Mouse (Mus musculus) CH12.LX (cell line): Measurements from ENCODE around the gene Pheta1. TPM values are rescaled to one million over a fixed set of nuclear protein-coding genes. Genes with fewer than 3 reads are reported as not detected.
A peak's percentile ranks its signal among the peaks of the same experiment; 100 is the strongest.

Experiments used
- DNase-seq: peaks from one replicate; pipeline ENCODE4 v3.0.0-alpha.2; 2013; ENCODE audit errors: extremely low read depth
- H3K27ac ChIP-seq: 2 replicates; pipeline ENCODE4 v1.5.1; 2012; ENCODE audit warnings: low read depth, mild to moderate bottlenecking, control low read depth, moderate library complexity; ENCODE audit not compliant: insufficient read depth
- H3K27me3 ChIP-seq: replicated peaks from 2 replicates; pipeline ENCODE3; 2012; ENCODE audit warnings: inconsistent platforms
- H3K36me3 ChIP-seq, 2 experiments: replicated peaks in 1 of 2; 2 replicates each; pipeline versions ENCODE3 to v1.6.1; 2012; ENCODE audit warnings: inconsistent platforms in 1 of 2, low read length in 1 of 2, mild to moderate bottlenecking in 1 of 2, mixed read lengths in 1 of 2, moderate library complexity in 1 of 2; ENCODE audit not compliant: control insufficient read depth in 1 of 2, insufficient read depth in 1 of 2
- H3K4me1 ChIP-seq, 2 experiments: 2 replicates each; pipeline ENCODE4 v1.6.1; 2012; ENCODE audit warnings: inconsistent platforms in 1 of 2, moderate library complexity in 1 of 2; ENCODE audit not compliant: insufficient read depth in 2 of 2, control insufficient read depth in 1 of 2
- H3K4me2 ChIP-seq: 2 replicates; pipeline ENCODE4 v1.6.1; 2012; ENCODE audit warnings: low read depth, mild to moderate bottlenecking, control low read depth; ENCODE audit not compliant: poor library complexity, insufficient read depth, severe bottlenecking
- H3K4me3 ChIP-seq, 3 experiments: fragments of 150-350 bp in 1 of 3; sonication (generic) in 1 of 3; replicated peaks in 1 of 3; 2 replicates each; pipeline versions ENCODE3 to v1.5.1; 2011 to 2012; ENCODE audit warnings: low read depth in 2 of 3, low read length in 2 of 3, mild to moderate bottlenecking in 2 of 3, moderate library complexity in 2 of 3, control low read depth in 1 of 3, improper control_type of control experiment in 1 of 3, inconsistent platforms in 1 of 3, mixed read lengths in 1 of 3; ENCODE audit not compliant: poor library complexity in 1 of 3
- H3K79me2 ChIP-seq: replicated peaks from 2 replicates; pipeline ENCODE4 v1.6.1; 2012; ENCODE audit warnings: mild to moderate bottlenecking, moderate library complexity; ENCODE audit not compliant: control insufficient read depth, poor library complexity, insufficient read depth, severe bottlenecking; ENCODE audit errors: extremely low read depth
- H3K9ac ChIP-seq: 2 replicates; pipeline ENCODE4 v1.6.1; 2012; ENCODE audit warnings: low read depth, mild to moderate bottlenecking, control low read depth, moderate library complexity; ENCODE audit not compliant: insufficient read depth
- H3K9me3 ChIP-seq: replicated peaks from 2 replicates; pipeline ENCODE3; 2012; ENCODE audit warnings: low read length, inconsistent platforms, mixed read lengths
- BHLHE40 ChIP-seq: IDR thresholded peaks from 2 replicates; pipeline ENCODE4 v1.6.1; 2011; ENCODE audit warnings: mild to moderate bottlenecking, low read depth, low read length, improper control_type of control experiment
- CHD2 ChIP-seq: IDR thresholded peaks from 2 replicates; pipeline ENCODE4 v1.6.1; 2011; ENCODE audit warnings: low read length, improper control_type of control experiment
- CTCF ChIP-seq, 2 experiments: IDR thresholded peaks in 1 of 2; conservative IDR thresholded peaks in 1 of 2; 2 replicates each; pipeline ENCODE4 v1.5.1; 2011 to 2012; ENCODE audit warnings: low read depth in 2 of 2, low read length in 2 of 2, improper control_type of control experiment in 1 of 2, inconsistent platforms in 1 of 2, mild to moderate bottlenecking in 1 of 2, moderate library complexity in 1 of 2
- E2F4 ChIP-seq: IDR thresholded peaks from 2 replicates; pipeline ENCODE4 v1.6.1; 2011; ENCODE audit warnings: low read depth, low read length, improper control_type of control experiment; ENCODE audit not compliant: insufficient replicate concordance
- IRF4 ChIP-seq: IDR thresholded peaks from 2 replicates; pipeline ENCODE4 v1.6.1; 2014; ENCODE audit warnings: low read depth, mild to moderate bottlenecking, inconsistent platforms, low read length, improper control_type of control experiment
- JUND ChIP-seq: conservative IDR thresholded peaks from 2 replicates; pipeline ENCODE4 v1.6.1; 2011; ENCODE audit warnings: low read depth, low read length, improper control_type of control experiment
- KAT2A ChIP-seq: IDR thresholded peaks from 2 replicates; pipeline ENCODE4 v1.6.1; 2012; ENCODE audit warnings: low read length, improper control_type of control experiment, inconsistent platforms; ENCODE audit not compliant: insufficient replicate concordance
- MAX ChIP-seq: IDR thresholded peaks from 2 replicates; pipeline ENCODE4 v1.6.1; 2011; ENCODE audit warnings: low read length, improper control_type of control experiment
- MAZ ChIP-seq: IDR thresholded peaks from 2 replicates; pipeline ENCODE4 v1.6.1; 2012; ENCODE audit warnings: low read depth, mild to moderate bottlenecking, inconsistent platforms, low read length, improper control_type of control experiment, moderate library complexity
- MXI1 ChIP-seq: IDR thresholded peaks from 2 replicates; pipeline ENCODE4 v1.6.1; 2011; ENCODE audit warnings: mild to moderate bottlenecking, low read depth, low read length, improper control_type of control experiment
- MYC ChIP-seq: IDR thresholded peaks from 2 replicates; pipeline ENCODE4 v1.6.1; 2011; ENCODE audit warnings: low read depth, mild to moderate bottlenecking, improper control_type of control experiment, low read length
- RAD21 ChIP-seq: IDR thresholded peaks from 2 replicates; pipeline ENCODE4 v1.6.1; 2011; ENCODE audit warnings: low read depth, mild to moderate bottlenecking, low read length, improper control_type of control experiment, moderate library complexity
- RCOR1 ChIP-seq: conservative IDR thresholded peaks from 2 replicates; pipeline ENCODE4 v1.6.1; 2012; ENCODE audit warnings: low read depth, mild to moderate bottlenecking, inconsistent platforms, low read length, improper control_type of control experiment
- SIN3A ChIP-seq: IDR thresholded peaks from 2 replicates; pipeline ENCODE4 v1.6.1; 2012; ENCODE audit warnings: low read length, improper control_type of control experiment, inconsistent platforms
- SMC3 ChIP-seq: IDR thresholded peaks from 2 replicates; pipeline ENCODE4 v1.6.1; 2011; ENCODE audit warnings: low read depth, low read length, improper control_type of control experiment
- TCF12 ChIP-seq: IDR thresholded peaks from 2 replicates; pipeline ENCODE4 v1.6.1; 2014; ENCODE audit warnings: low read depth, mild to moderate bottlenecking, inconsistent platforms, low read length, improper control_type of control experiment
- UBTF ChIP-seq: IDR thresholded peaks from 2 replicates; pipeline ENCODE4 v1.6.1; 2012; ENCODE audit warnings: low read depth, mild to moderate bottlenecking, inconsistent platforms, low read length, improper control_type of control experiment, moderate library complexity
- USF1 ChIP-seq: IDR thresholded peaks from 2 replicates; pipeline ENCODE4 v1.6.1; 2014; ENCODE audit warnings: low read depth, mild to moderate bottlenecking, inconsistent platforms, low read length, improper control_type of control experiment
- USF2 ChIP-seq: conservative IDR thresholded peaks from 2 replicates; pipeline ENCODE4 v1.6.1; 2011; ENCODE audit warnings: low read depth, low read length, improper control_type of control experiment
- ZKSCAN1 ChIP-seq: IDR thresholded peaks from 2 replicates; pipeline ENCODE4 v1.6.1; 2012; ENCODE audit warnings: low read depth, inconsistent platforms, low read length, improper control_type of control experiment, borderline replicate concordance
- ZNF384 ChIP-seq: IDR thresholded peaks from 2 replicates; pipeline ENCODE4 v1.6.1; 2012; ENCODE audit warnings: low read depth, low read length, improper control_type of control experiment, inconsistent platforms
- dilution Hi-C: fragments of 300-500 bp; cut with MboI; formaldehyde crosslinking; loops from 2 replicates; pipeline ENCODE4 v1.14.3; 2020; ENCODE audit warnings: low sequenced_read_pairs; ENCODE audit not compliant: extremely low pct_unique_long_range_greater_than_20kb, extremely low pct_ligation_motif_present
- in situ Hi-C: fragments of 300-500 bp; cut with MboI; formaldehyde crosslinking; loops from 3 replicates; pipeline ENCODE4 v1.14.3; 2019; ENCODE audit warnings: low sequenced_read_pairs, low pct_ligation_motif_present, low pct_unique_long_range_greater_than_20kb, mixed read lengths
- polyA plus RNA-seq: library from polyadenylated mRNA; unstranded; fragments of >175 nt; gene quantifications from 2 replicates; pipeline ENCODE4 v1.2.1, GENCODE M21; 2012; ENCODE audit warnings: low read depth; ENCODE audit not compliant: insufficient read length
- total RNA-seq, 2 experiments: library from RNA; depleted of rRNA; stranded (reverse); fragments of 300-350 nt in 1 of 2; fragments of >200 nt in 1 of 2; gene quantifications; 2 replicates each; pipeline ENCODE4 v1.2.3; 2012 to 2014

The Pheta1 gene
- total and polyA plus RNA-seq, 3 experiments: 1.4 to 4.5 (median 2.0) TPM

DNA sequence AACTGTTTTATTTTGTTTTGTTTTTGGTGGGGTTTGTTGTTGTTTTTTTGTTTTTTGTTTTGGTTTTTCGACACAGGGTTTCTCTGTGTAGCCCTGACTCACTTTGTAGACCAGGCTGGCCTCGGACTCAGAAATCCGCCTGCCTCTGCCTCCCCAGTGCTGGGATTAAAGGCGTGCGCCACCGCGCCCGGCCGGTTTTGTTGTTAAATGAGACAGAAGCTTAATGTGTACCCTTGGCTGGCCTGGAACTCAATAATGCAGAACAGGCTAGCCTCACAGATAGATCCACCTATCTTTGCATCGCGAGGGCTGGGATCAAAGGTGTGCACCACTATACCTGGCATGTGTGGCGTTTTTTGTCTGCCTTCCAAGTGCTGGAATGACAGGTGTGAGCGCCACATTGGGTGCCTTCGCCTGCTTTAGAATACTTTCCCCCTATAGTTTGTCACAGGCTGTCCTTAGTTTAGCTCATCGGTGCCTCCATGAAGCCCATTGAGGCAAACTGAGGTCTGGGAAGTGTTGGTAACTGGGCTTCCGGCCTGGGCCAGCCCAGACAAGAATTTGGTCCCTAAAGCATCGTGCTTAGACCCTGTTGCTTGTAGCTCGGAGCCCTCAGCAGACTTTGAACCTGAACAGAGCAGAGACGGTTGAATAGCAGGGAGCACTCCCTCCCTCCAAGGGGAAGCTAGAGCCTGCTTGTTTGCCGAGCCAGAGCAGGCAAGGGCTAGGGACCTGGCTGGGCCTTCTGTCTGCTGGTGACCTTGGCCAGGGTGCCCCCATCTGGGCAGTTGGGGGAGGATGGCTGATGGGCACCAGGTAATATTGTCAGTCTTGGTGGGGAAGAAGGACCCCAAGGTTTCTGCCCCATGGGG is 930 bp downstream of the Pheta1 start:
- H3K4me1 ChIP-seq: peaks cover 14 to 39% of the 10 kb centered on the region in 2 experiments
- no peaks in the 10 kb centered on the region for H3K79me2 ChIP-seq
- H3K4me3 ChIP-seq: peak overlapping the region; percentile 49 to 94 (median 66)
- peak overlapping the region; percentile 79 for H3K9ac ChIP-seq
- in situ Hi-C loops: loop anchor here (5.0 kb wide), 1 partner anchor 37 kb away; no protein-coding TSS in a partner anchor
- TF ChIP-seq CTCF (conservative IDR thresholded peaks at IDR 0.05 in 1 of 2, IDR thresholded peaks at IDR 0.05 in 1 of 2; ENCODE audit: low read depth in 2 of 2, low read length in 2 of 2) (peak in 1 of 2 experiments; percentile 51; a peak in 2 of 4 replicates), SMC3 (peak; percentile 33; the same call in 1 of the 2 replicates), CHD2 (no peak), RAD21 (peak; percentile 49)
- TF ChIP-seq, all 38 proteins: peak for 3
- DNase-seq: no peak
- H3K9me3 ChIP-seq: no peaks in the 10 kb centered on the region
- H3K27me3 ChIP-seq: peaks cover 23% of the 10 kb centered on the region
- H3K4me2 ChIP-seq: peak overlapping the region; percentile 91
- H3K36me3 ChIP-seq: peaks cover 9 to 23% of the 10 kb centered on the region in 2 experiments
- no peak overlapping the region for H3K27ac ChIP-seq
- dilution Hi-C loops: no loop called here

DNA sequence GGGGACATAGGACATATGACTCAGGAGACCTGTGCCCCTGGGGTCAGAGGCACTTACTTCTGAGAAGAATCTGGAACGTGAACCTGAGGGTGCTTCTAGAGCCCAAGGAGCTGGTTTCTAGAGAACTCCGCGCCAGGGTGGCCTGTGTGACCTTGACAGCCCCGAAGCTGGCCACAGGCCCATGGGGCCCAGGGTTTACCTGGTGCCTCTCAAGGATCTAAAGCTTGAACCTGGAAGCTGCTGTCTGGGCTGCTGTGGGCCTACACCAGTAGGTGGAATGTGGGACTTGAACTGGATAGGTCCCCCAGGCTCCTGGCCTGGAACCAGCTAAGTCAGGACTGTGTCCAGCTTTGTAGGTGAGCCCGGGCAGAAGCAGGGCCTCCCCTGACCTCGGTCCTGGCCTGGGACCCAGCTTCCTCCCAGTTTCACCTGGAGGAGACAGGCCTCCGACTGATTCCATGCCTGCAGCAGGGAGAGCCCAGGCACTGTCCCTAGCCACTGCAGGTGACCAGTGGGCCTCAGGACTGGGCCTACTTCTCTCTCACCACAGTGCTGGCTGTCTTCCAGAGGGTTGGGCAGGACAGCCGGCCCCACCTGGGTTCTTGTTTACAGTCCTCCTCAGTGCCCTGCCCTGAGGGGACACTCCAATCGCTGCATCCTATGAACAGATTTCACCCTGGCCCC is 4.7 kb downstream of the Pheta1 start:
- Histone ChIP-seq H3K4me1 (peaks cover 11 to 26% of the 10 kb centered on the region in 2 experiments), H3K27me3 (peaks cover 13% of the 10 kb centered on the region), H3K36me3 (peaks cover 9 to 23% of the 10 kb centered on the region in 2 experiments), H3K4me2 (no peak overlapping the region), H3K4me3 (no peak overlapping the region), H3K27ac (no peak overlapping the region), H3K79me2 (no peaks in the 10 kb centered on the region), H3K9ac (no peak overlapping the region), H3K9me3 (peaks cover 9% of the 10 kb centered on the region)
- dilution Hi-C loops: no loop called here
- no peak for DNase-seq
- in situ Hi-C loops: no loop called here
- TF ChIP-seq IRF4: no peak
- no peak for TF ChIP-seq JUND
- TF ChIP-seq MAZ: no peak
- TF ChIP-seq UBTF: no peak
- TF ChIP-seq MAX: no peak
- no peak for TF ChIP-seq CHD2

DNA sequence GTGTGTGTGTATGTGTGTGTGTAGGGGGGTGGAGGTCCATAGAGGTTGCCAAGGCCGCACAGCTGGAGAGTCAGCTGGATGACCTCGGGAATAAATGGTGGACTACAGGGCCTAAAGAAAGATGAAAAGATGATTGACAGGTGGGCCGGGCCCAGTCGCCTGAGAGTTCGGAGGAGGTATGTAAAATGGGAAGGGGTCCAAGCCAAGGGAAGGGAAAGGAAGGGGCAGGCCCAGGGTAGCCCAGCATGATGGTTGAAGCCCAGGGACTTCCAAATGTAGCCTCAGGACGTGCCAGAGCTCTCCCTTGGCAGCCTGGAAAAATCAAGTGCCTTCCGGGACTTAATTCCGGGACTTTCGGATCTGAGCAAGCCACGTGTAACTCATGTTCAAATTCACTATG is 6.0 kb downstream of the Pheta1 start:
- Histone ChIP-seq H3K27me3 (peaks cover 23% of the 10 kb centered on the region), H3K36me3 (peaks cover 9 to 23% of the 10 kb centered on the region in 2 experiments), H3K79me2 (no peaks in the 10 kb centered on the region), H3K27ac (no peak overlapping the region), H3K4me2 (no peak overlapping the region), H3K9ac (no peak overlapping the region), H3K9me3 (peaks cover 9% of the 10 kb centered on the region), H3K4me3 (no peak overlapping the region), H3K4me1 (peaks cover 8 to 22% of the 10 kb centered on the region in 2 experiments)
- dilution Hi-C loops: no loop called here
- in situ Hi-C loops: no loop called here
- no peak for DNase-seq
- TF ChIP-seq ZKSCAN1 (no peak), MAZ (no peak), RCOR1 (no peak), E2F4 (no peak), SIN3A (no peak), USF1 (no peak), USF2 (no peak), TCF12 (no peak), MYC (no peak), ZNF384 (no peak), MXI1 (no peak), KAT2A (no peak), BHLHE40 (no peak), MAX (no peak)
